Mouse (Mus musculus) heart, embryonic 13.5 days (tissue): ENCODE results near the gene Vdr. TPM values are rescaled to one million over a fixed set of nuclear protein-coding genes. Genes with fewer than 3 reads are reported as not detected.

Source experiments
- ATAC-seq: fragments of 200-750 bp; cut with Nextera tagmentation; 2 replicates; pipeline ENCODE4 v1.8.0; 2017; ENCODE audit warnings: moderate TSS enrichment; ENCODE audit not compliant: insufficient number of reproducible peaks, low FRiP score, low TSS enrichment; ENCODE audit errors: extremely low read depth
- H3K27ac ChIP-seq: fragments of 300-500 bp; sonication (generic); replicated peaks from 2 replicates; pipeline ENCODE4 v1.5.1; 2015; ENCODE audit warnings: moderate library complexity, mild to moderate bottlenecking, inconsistent platforms
- H3K27me3 ChIP-seq: fragments of 300-500 bp; sonication (generic); replicated peaks from 2 replicates; pipeline ENCODE4 v1.6.1; 2015; ENCODE audit warnings: mild to moderate bottlenecking, inconsistent platforms
- H3K36me3 ChIP-seq: fragments of 300-500 bp; sonication (generic); 2 replicates; pipeline ENCODE4 v1.6.1; 2015; ENCODE audit warnings: mild to moderate bottlenecking, inconsistent platforms
- H3K4me1 ChIP-seq: fragments of 300-500 bp; sonication (generic); 2 replicates; pipeline ENCODE4 v1.6.1; 2015; ENCODE audit warnings: inconsistent platforms
- H3K4me2 ChIP-seq: fragments of 300-500 bp; sonication (generic); 2 replicates; pipeline ENCODE4 v1.6.1; 2015; ENCODE audit warnings: inconsistent platforms, mild to moderate bottlenecking, moderate library complexity
- H3K4me3 ChIP-seq: fragments of 300-500 bp; sonication (generic); 2 replicates; pipeline ENCODE4 v1.5.1; 2015; ENCODE audit warnings: moderate library complexity, mild to moderate bottlenecking, inconsistent platforms
- H3K9ac ChIP-seq: fragments of 300-500 bp; sonication (generic); 2 replicates; pipeline ENCODE4 v1.6.1; 2015; ENCODE audit warnings: inconsistent platforms, mild to moderate bottlenecking, moderate library complexity
- H3K9me3 ChIP-seq: fragments of 300-500 bp; sonication (generic); 2 replicates; pipeline ENCODE4 v1.6.1; 2016; ENCODE audit warnings: inconsistent platforms
- WGBS: fragments of 180-500 bp; shearing (Covaris S2); methylation state at CpG from one replicate; pipeline ENCODE4 v1.1.7; 2015; ENCODE audit warnings: mixed read lengths; 5-methylcytosine and 5-hydroxymethylcytosine counted together
- polyA plus RNA-seq: library from polyadenylated mRNA; unstranded; fragments of >200 nt; fragmentation: Nextera tagmentation; extraction: Ambion mirVana; gene quantifications from 2 replicates; pipeline ENCODE4 v1.2.1, GENCODE M21; 2015

The Vdr gene
- polyA plus RNA-seq, 1 experiment from 2014 or later = 1.1 TPM

GRCm38 (mm10) chr15:97920306-97920705, 9.9 kb upstream of the Vdr start:
- H3K4me3 ChIP-seq = no peak overlapping the region
- no peak for ATAC-seq
- H3K4me2 ChIP-seq = no peak overlapping the region
- WGBS = 58% methylated on average over 5 of the region's 5 CpGs
- H3K27ac ChIP-seq = no peak overlapping the region
- no peak overlapping the region for H3K9ac ChIP-seq
- H3K36me3 ChIP-seq = no peaks in the 10 kb centered on the region
- peaks cover 5% of the 10 kb centered on the region; the same call in 1 of the 2 replicates for H3K27me3 ChIP-seq
- H3K4me1 ChIP-seq = no peaks in the 10 kb centered on the region; the same call in 1 of the 2 replicates
- H3K9me3 ChIP-seq = no peaks in the 10 kb centered on the region

- no peak for ATAC-seq
- no peaks in the 10 kb centered on the region for H3K9me3 ChIP-seq
- WGBS = 68% methylated on average over 7 of the region's 7 CpGs
- no peak overlapping the region for H3K9ac ChIP-seq
- peaks cover 11% of the 10 kb centered on the region for H3K4me1 ChIP-seq
- no peak overlapping the region for H3K4me3 ChIP-seq
- H3K36me3 ChIP-seq = no peaks in the 10 kb centered on the region
- H3K4me2 ChIP-seq = no peak overlapping the region
- no peak overlapping the region for H3K27ac ChIP-seq
- peaks cover 10% of the 10 kb centered on the region; the same call in 1 of the 2 replicates for H3K27me3 ChIP-seq
Observed at GRCm38 (mm10) chr15:97919217-97919616, 8.8 kb upstream of the Vdr start.

DNA sequence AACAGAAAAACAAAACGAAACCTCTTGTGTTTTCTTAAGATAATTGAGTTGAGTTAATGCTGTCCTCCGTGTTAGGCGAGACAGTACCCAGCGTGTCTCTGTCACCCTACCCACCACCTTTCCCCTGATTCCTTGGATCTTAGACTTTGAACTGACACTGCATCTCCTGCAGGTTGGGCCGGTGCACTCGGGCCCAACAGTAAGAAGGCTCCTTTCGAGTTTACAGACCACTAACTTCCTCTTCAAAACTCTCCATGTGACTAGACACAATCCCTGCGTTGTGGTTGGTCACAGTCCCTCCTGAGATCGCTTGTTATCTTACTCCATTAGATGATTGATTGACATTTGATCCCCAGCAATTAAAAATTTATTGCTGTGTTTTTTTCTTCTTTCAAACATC, 7.6 kb upstream of the Vdr start:
- Histone ChIP-seq H3K9ac (no peak overlapping the region), H3K4me1 (peaks cover 20% of the 10 kb centered on the region), H3K4me3 (no peak overlapping the region), H3K9me3 (no peaks in the 10 kb centered on the region), H3K36me3 (no peaks in the 10 kb centered on the region), H3K27ac (no peak overlapping the region), H3K27me3 (peaks cover 10% of the 10 kb centered on the region; the same call in 1 of the 2 replicates), H3K4me2 (no peak overlapping the region)
- 78% methylated on average over 9 of the region's 9 CpGs for WGBS
- ATAC-seq = no peak

GRCm38 (mm10) chr15:97914331-97914747, 3.9 kb upstream of the Vdr start:
- Histone ChIP-seq H3K27ac (peak overlapping the region; percentile 43; the same call in 1 of the 2 replicates), H3K4me3 (no peak overlapping the region), H3K4me1 (peaks cover 20% of the 10 kb centered on the region), H3K4me2 (peak overlapping the region; percentile 58), H3K36me3 (no peaks in the 10 kb centered on the region), H3K27me3 (peaks cover 40% of the 10 kb centered on the region), H3K9ac (no peak overlapping the region), H3K9me3 (no peaks in the 10 kb centered on the region)
- ATAC-seq = peak; percentile 74; the same call in 1 of the 2 replicates
- 3% methylated on average over 9 of the region's 9 CpGs for WGBS

DNA sequence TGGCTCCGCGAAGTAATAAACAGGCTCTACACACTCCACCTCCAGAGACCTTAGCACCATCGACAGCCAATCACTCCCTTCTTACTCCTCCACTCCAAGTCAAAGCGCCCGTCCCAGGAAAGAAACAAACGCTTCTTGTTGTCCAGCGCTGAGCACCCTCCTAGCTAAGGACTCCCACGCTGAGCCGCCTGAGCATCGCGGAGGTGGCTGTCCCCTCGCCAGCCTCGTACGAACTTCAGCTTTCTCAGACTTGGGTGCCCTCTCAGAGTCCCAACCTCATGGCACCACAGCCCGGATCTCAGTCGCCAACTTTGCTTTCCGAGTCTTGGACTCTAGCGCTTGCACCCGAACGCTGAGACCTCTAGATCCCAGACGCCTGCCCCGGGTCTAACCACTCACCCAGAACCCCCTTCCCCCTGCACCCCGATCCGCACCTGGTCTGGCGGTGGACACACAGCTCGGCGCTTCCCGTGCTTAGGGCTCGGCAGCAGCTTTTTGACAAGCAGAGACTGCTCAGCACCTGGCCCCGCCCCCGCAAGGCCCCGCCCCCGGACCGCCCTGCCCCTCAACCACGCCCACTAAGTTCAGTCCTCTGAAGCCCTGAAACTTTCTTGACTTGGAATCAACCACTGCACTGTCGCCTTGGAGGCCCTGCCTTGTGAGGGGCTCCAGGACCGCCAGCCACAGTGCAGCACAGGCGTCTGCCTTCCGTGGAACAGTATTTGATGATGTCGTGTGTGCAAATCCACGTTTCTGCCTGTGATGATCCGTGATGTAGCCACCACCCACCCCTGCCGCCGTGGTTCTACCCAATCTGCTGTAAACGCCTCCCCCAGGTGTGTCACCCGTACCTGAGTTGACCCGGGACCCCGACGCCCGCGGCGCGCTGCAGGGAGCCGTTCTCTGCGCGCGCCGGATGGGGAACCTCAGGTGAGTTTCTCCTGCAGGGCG, 2.4 kb downstream of the Vdr start:
- Histone ChIP-seq H3K27me3 (peaks cover 83% of the 10 kb centered on the region), H3K4me2 (peak overlapping the region; percentile 98), H3K4me1 (peaks cover 37% of the 10 kb centered on the region), H3K36me3 (no peaks in the 10 kb centered on the region), H3K27ac (no peak overlapping the region), H3K4me3 (peak overlapping the region; percentile 62), H3K9me3 (no peaks in the 10 kb centered on the region), H3K9ac (peak overlapping the region; percentile 78)
- ATAC-seq = 0 out of 2 replicates have a peak, but pooled peaks have one; percentile 43
- 2% methylated on average over 59 of the region's 59 CpGs for WGBS

- Histone ChIP-seq H3K27me3 (peaks cover 87% of the 10 kb centered on the region), H3K36me3 (no peaks in the 10 kb centered on the region), H3K9me3 (no peaks in the 10 kb centered on the region), H3K4me2 (peak overlapping the region; percentile 98), H3K4me3 (peak overlapping the region; percentile 62), H3K4me1 (peaks cover 37% of the 10 kb centered on the region), H3K9ac (peak overlapping the region; percentile 78; the same call in 1 of the 2 replicates), H3K27ac (no peak overlapping the region)
- 36% methylated on average over 5 of the region's 5 CpGs for WGBS
- ATAC-seq = no peak
Observed at GRCm38 (mm10) chr15:97907202-97907601, 3.2 kb downstream of the Vdr start.

GRCm38 (mm10) chr15:97905281-97905680, 5.1 kb downstream of the Vdr start:
- Histone ChIP-seq H3K4me1 (peaks cover 37% of the 10 kb centered on the region), H3K27me3 (peaks cover 79% of the 10 kb centered on the region), H3K9ac (no peak overlapping the region), H3K4me2 (no peak overlapping the region), H3K9me3 (no peaks in the 10 kb centered on the region), H3K27ac (no peak overlapping the region), H3K4me3 (no peak overlapping the region), H3K36me3 (no peaks in the 10 kb centered on the region)
- ATAC-seq = no peak
- 66% methylated on average over 6 of the region's 6 CpGs for whole genome bisulfite sequencing

GRCm38 (mm10) chr15:97904339-97904991, 6.0 kb downstream of the Vdr start:
- 52% methylated on average over 11 of the region's 11 CpGs for WGBS
- no peak overlapping the region for H3K4me2 ChIP-seq
- H3K27me3 ChIP-seq = peaks cover 71% of the 10 kb centered on the region
- no peak for ATAC-seq
- no peaks in the 10 kb centered on the region for H3K9me3 ChIP-seq
- H3K9ac ChIP-seq = no peak overlapping the region
- no peak overlapping the region for H3K27ac ChIP-seq
- peaks cover 37% of the 10 kb centered on the region for H3K4me1 ChIP-seq
- H3K4me3 ChIP-seq = no peak overlapping the region
- H3K36me3 ChIP-seq = no peaks in the 10 kb centered on the region

- H3K9ac ChIP-seq = no peak overlapping the region
- no peaks in the 10 kb centered on the region for H3K9me3 ChIP-seq
- H3K4me1 ChIP-seq = peaks cover 40% of the 10 kb centered on the region
- peaks cover 61% of the 10 kb centered on the region for H3K27me3 ChIP-seq
- ATAC-seq = no peak
- 70% methylated on average over 15 of the region's 15 CpGs for WGBS
- H3K27ac ChIP-seq = no peak overlapping the region
- H3K36me3 ChIP-seq = no peaks in the 10 kb centered on the region
- no peak overlapping the region for H3K4me3 ChIP-seq
- H3K4me2 ChIP-seq = no peak overlapping the region
Observed at GRCm38 (mm10) chr15:97903261-97904009, 7.0 kb downstream of the Vdr start.

- H3K9ac ChIP-seq = no peak overlapping the region
- H3K27me3 ChIP-seq = peaks cover 46% of the 10 kb centered on the region
- no peaks in the 10 kb centered on the region for H3K9me3 ChIP-seq
- H3K27ac ChIP-seq = no peak overlapping the region
- peaks cover 34% of the 10 kb centered on the region for H3K4me1 ChIP-seq
- H3K4me2 ChIP-seq = no peak overlapping the region
- ATAC-seq = no peak
- H3K36me3 ChIP-seq = no peaks in the 10 kb centered on the region
- no peak overlapping the region for H3K4me3 ChIP-seq
- 81% methylated on average over 9 of the region's 9 CpGs for WGBS
Observed at GRCm38 (mm10) chr15:97900991-97901390, 9.4 kb downstream of the Vdr start.
